Mouse (Mus musculus): ENCODE data around the gene Scin.
"Not testable (repeated sequence)": the region's sequence is repeated elsewhere in the genome, so short reads cannot be mapped to it uniquely, and the experiment has no call there.

The Scin gene

GRCm38 (mm10) chr12:40133573-40134271 lies at the start of gene Scin:
Gene Scin (minus strand): TSS chr12:40134228.
- DNase-seq = peak; percentile 28 to 34

DNA sequence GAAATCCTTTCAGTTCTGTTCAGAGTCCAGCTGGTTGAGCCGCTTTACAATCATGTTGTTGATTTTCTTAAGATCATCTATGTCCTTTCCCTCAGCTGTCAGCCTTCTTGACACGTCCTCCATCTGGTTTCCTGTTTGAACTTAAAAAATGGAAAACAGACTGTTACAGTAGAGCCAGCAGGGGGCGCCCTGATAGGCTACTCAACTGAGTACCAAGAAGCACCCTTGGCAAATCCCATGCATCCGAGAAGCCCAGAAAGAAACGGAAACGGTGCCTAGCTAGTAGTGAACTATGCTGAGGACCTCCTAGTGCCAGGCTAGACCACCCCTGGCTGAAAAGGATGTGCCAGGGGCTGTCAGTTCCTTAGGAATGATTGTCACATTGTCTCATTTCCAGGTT lies 43.1 kb upstream of the Scin start:
- peak; percentile 28 to 42 for DNase-seq

DNA sequence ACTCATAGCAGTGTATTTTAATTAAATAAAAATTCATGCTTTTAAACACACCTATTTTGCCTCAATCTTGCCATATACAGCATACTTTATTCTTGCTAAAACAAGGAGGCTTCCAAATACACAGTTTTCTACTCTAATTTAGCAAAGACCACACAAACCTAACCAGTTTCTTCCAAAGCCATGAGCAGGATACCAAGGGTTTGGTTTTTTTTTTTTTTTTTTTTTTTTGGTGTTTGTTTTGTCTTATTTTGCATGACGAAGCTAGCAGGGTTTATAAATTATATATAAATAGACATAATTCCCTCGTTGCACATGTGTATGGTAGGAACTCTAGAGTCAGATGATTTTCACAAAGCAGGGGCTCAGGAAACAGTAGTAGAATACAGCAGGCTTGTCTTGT lies 42.1 kb upstream of the Scin start:
- no peak for DNase-seq

DNA sequence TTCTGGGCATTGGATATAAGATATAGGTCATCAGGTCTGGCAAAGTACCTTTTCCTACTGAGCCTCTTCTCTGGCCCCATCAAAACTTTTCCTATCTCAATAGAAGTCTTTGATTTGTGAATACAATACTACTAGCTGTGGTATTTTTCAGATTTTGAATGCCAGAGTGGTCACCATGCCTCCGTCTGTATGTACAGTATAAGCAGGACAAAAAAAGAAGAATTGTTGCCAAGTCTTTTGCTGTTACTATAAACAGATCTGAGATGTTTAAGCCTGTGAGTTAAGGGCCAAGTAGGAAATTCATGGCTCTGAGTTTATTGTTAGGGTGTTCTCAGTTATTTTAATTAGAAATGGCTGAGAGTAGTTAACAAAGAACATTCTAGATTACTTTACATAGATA lies 41.1 kb upstream of the Scin start:
- DNase-seq = not testable (repeated sequence)

DNA sequence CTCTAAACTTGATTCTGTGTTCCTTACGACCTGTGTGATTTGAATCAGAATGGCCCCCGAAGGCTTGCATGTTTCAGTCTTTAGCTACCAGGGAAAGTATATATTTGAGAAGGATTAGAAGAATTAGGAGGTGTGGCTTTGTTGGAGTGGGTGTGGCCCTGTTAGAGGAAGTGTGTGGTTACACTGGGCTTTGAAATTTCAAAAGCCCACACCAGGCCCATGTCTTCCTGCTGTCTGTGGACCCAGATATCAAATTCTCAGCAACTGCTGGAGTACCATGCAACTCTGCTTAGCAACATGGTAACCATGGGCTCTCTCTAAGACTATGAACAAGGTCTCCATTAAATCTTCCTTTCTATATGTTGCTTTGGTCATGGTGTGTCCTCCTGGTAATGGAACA lies 37.6 kb upstream of the Scin start:
- no peak for DNase-seq

DNA sequence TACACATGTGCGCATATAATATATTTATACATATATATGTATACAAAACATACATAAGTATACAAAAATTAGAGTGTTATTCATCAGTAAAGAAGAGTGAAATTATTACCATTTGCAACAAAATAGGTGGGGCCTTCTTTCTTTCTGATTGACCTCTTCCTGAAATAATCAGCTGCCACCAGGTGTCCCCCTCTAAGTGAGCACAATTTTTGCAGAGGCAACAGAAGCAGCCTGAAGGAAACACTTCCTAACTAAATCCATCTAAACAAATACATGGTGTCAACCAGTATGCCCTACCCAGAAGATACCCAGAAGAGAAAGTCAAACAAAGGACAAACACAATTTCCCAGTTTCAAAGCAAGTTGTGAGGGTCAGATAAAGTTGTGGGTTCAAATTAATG lies 35.6 kb upstream of the Scin start:
- DNase-seq = no peak

DNA sequence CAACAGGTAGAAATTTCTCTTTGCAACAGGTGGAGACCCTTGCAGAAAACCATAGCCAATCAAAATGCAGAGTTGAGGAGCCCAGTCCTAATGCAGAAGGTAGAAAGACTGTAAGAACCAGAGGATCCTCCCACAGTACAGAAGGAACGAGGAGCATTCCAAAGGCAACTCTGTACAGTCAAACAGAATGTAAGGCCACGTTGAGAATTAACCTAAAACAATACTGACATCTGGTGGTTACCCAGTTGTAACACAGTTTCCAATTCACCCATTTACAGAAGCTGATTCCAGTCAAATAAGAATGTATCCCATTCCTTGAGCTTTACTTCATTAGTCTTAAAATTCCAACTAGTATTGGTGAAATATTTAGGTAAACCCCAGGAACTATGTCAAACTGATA lies 30.6 kb upstream of the Scin start:
- DNase-seq = peak; percentile 3 to 47

- no peak for DNase-seq
Observed at GRCm38 (mm10) chr12:40160777-40161176, 26.7 kb upstream of the Scin start.

GRCm38 (mm10) chr12:40154188-40154587 lies 20.2 kb upstream of the Scin start:
- no peak for DNase-seq

GRCm38 (mm10) chr12:40152353-40153069 lies 18.5 kb upstream of the Scin start:
- DNase-seq = no peak

DNA sequence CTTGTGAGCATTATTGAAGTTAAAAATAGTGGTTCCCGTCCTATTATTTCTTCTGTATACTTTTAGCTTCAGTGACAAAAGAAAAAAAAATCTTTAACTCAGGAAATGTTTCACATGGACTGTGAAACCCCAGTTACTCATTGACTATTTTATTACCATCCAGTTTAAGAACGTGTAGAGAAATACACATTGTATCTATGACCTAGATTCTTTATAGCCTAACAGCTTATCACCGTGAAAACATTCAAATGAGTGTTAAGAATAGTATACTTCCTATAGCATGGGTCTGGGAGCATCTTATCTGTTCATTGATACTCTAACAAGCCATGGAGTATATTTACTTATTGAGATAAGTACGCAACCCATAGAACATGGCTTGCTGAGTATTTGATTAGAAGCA lies 13.3 kb upstream of the Scin start:
- no peak for DNase-seq

DNA sequence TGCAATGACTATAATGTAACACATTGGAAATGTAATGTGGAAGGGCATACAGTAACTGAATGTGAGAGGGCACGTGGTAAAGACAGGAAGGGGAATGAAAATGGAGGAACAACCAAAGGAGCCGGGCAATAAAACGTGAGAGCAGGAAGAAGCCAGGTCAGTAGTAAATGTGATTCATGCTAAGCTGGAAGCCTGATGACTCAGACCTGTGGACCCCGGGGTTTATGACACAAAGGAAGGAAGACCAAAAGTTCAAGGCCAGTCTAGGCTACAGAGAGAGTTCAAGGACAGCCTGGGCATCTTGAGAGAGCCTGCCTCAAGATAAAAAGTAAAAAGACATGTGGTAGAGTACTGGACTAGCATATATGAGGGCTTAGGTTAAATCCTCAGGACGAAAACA lies 12.5 kb upstream of the Scin start:
- DNase-seq = no peak

GRCm38 (mm10) chr12:40140706-40141105 lies 6.7 kb upstream of the Scin start:
- no peak for DNase-seq

GRCm38 (mm10) chr12:40139484-40140245 lies 5.6 kb upstream of the Scin start:
- DNase-seq = no peak

DNA sequence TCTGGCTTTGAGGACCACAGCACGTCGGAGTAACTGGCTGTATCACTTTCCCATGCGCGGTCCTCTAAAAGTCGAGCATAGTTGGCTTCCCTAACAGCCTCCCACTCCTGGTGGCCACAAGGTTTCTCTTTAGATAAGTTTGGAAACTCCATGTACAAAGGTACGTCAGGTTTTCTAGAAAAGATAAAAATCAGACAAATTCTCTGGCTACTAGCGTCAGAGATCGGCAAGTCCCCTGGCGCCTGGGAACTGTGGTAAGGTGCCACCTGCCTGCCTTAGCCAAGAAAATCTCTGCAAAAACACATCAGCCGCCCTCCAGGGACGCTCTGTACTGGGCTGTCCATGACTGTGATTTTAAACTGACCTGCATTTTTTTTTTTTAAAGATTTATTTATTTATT lies 501 bp upstream of the Scin start:
- peak in 1 of 2 experiments; percentile 7 for DNase-seq

- DNase-seq = no peak
Observed at GRCm38 (mm10) chr12:40133194-40133572, 845 bp downstream of the Scin start.

- DNase-seq = no peak
Observed at GRCm38 (mm10) chr12:40118872-40119271, 15.2 kb downstream of the Scin start.

- DNase-seq = no peak
Observed at GRCm38 (mm10) chr12:40117045-40117444, 17.0 kb downstream of the Scin start.

GRCm38 (mm10) chr12:40116214-40116613 lies 17.8 kb downstream of the Scin start:
- DNase-seq = no peak

DNA sequence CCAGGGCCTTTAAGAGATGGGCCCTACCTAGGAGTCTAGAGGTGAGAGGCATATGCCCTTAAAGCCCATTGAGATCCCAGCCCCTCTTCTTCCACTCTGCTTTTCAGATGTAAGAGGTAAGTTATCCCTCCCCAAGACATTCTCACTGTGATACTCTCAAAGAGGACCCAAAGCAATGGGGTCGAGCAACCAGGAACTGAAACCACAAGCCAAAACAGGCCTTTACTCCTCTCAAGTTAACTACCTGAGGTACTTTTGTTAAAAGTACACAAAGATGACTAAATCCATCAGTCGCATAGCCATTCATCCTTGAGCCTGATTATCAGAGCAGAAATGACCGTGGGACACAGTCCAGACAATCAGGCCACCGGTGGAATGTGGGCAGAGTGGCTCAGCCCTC lies 19.1 kb downstream of the Scin start:
- no peak for DNase-seq

GRCm38 (mm10) chr12:40114020-40114419 lies 20.0 kb downstream of the Scin start:
- DNase-seq = no peak

DNA sequence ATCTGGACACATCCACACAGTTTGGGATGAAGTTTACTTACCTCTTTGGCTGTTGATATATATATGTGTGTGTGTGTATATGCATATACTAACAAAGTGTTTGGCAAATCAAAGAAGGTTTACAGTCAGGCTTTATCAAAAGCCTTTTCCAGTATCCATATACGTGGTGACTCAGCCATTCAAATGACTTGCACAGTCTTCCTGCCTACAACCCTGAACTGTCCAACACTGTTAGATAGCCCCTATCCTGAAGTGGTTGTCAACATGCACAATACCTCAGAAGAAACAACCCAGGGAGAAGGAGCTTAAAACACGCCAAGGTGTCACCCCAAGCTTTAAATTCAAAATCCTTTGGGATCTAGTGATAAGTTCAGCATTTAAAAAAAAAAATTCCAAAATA lies 20.4 kb downstream of the Scin start:
- no peak for DNase-seq

DNA sequence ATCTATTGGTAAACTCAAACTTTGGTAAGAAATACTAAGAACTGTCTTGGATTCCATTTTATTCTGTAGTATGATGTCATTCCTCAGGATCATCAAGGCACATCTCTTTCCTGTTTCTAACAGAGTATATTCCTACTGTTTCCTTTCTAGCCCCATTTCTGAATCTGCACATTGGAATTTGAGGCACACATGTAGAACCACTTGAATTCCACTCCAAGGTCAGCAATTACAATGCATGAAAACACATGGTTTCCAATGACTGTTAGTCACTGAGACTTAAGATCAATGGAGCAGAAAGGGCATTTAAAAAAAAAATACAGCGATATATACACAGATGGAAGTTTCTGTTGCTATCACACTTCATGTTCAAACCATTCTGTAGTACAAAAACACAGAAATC lies 24.8 kb downstream of the Scin start:
- no peak for DNase-seq

- DNase-seq = no peak
Observed at GRCm38 (mm10) chr12:40108143-40108542, 25.9 kb downstream of the Scin start.
